Mouse (Mus musculus) limb, embryonic 11.5 days (tissue): Measurements from ENCODE around the gene H2al3. TPM values are rescaled to one million over a fixed set of nuclear protein-coding genes. Genes with fewer than 3 reads are reported as not detected.

Source experiments
- polyA plus RNA-seq: library from polyadenylated mRNA; unstranded; fragments of >200 nt; fragmentation: Nextera tagmentation; extraction: Ambion mirVana; gene quantifications from 2 replicates; pipeline ENCODE4 v1.2.1, GENCODE M21; 2014

The H2al3 gene
- polyA plus RNA-seq, 1 experiment from 2014 or later: not detected

Other genes starting within 250 kb of the H2al3 start
- 18.9 and 19.6 TPM in 2 replicates for gene Dynlt3, start 186.7 kb upstream of the H2al3 start, polyA plus RNA-seq
- gene Hypm, start 2.8 kb upstream of the H2al3 start, polyA plus RNA-seq: not detected in 2 replicates
- 0.11 and 0.23 TPM in 2 replicates for gene Sytl5, start 35.9 kb downstream of the H2al3 start, polyA plus RNA-seq